23 mouse cellular contexts compared by ENCODE assay signal in genomic region chr2:173041242-173041641, GRCm38 (mm10). TPM values are rescaled to one million over a fixed set of nuclear protein-coding genes. Genes with fewer than 3 reads are reported as not detected.
DNase-seq lines count a peak whose midpoint lies in the region; ATAC-seq and TF ChIP-seq lines count a peak whose summit lies in the region.
"Had no signal": no experiment of that assay in that cellular context is flagged by ENCODE, and none has a peak within 500 bp of the region (broad histone marks: within the 10 kb centered on the region; RNA-seq: fewer than 3 reads in every experiment).

No protein-coding gene starts in this region.

- no peak overlapping the region for H3K9ac ChIP-seq in liver, embryonic 11.5 days (ENCODE audit: low read depth, low read length)
- no peak overlapping the region for H3K9ac ChIP-seq in liver, embryonic 14.5 days (replicated peaks)
- no peak overlapping the region for H3K9ac ChIP-seq in midbrain, embryonic 15.5 days
- H3K9ac ChIP-seq: embryonic facial prominence, embryonic 12.5 days; forebrain, embryonic 13.5 days; forebrain, postnatal 0 days; heart, embryonic 12.5 days; hindbrain, embryonic 13.5 days had no signal

- H3K27me3 ChIP-seq in heart, embryonic 10.5 days (ENCODE audit: insufficient read depth, poor library complexity, severe bottlenecking): no peaks in the 10 kb centered on the region
- no peaks in the 10 kb centered on the region for H3K27me3 ChIP-seq in liver, embryonic 11.5 days (replicated peaks; ENCODE audit: control insufficient read depth, insufficient read depth, low read length)
- H3K27me3 ChIP-seq in liver, embryonic 14.5 days (ENCODE audit: control insufficient read depth, insufficient read depth, low read length): no peaks in the 10 kb centered on the region
- no peaks in the 10 kb centered on the region for H3K27me3 ChIP-seq in midbrain, embryonic 15.5 days (replicated peaks)
- H3K27me3 ChIP-seq: CH12.LX; embryonic facial prominence, embryonic 12.5 days; forebrain, embryonic 13.5 days; heart, embryonic 12.5 days; hindbrain, embryonic 13.5 days; Patski had no signal

- no peak for ATAC-seq in liver, embryonic 11.5 days (replicated peaks; ENCODE audit: low FRiP score)
- ATAC-seq in liver, embryonic 14.5 days (ENCODE audit: insufficient read depth): no peak
- no peak for ATAC-seq in midbrain, embryonic 15.5 days (replicated peaks)
- ATAC-seq: activated CD4-positive, CD25-positive, alpha-beta regulatory T cell, adult 4 months; forebrain, embryonic 13.5 days; forebrain, postnatal 0 days; hindbrain, postnatal 0 days; Patski had no signal

- no peak overlapping the region for H3K4me2 ChIP-seq in liver, embryonic 11.5 days
- no peak overlapping the region for H3K4me2 ChIP-seq in liver, embryonic 14.5 days (ENCODE audit: low read depth)
- no peak overlapping the region for H3K4me2 ChIP-seq in midbrain, embryonic 15.5 days
- H3K4me2 ChIP-seq: embryonic facial prominence, embryonic 12.5 days; forebrain, embryonic 13.5 days; heart, embryonic 12.5 days; hindbrain, embryonic 13.5 days had no signal

- no peaks in the 10 kb centered on the region for H3K9me3 ChIP-seq in heart, embryonic 10.5 days
- no peaks in the 10 kb centered on the region for H3K9me3 ChIP-seq in liver, embryonic 11.5 days (ENCODE audit: control insufficient read depth, low read length)
- H3K9me3 ChIP-seq in liver, embryonic 14.5 days (ENCODE audit: control insufficient read depth, low read length): no peaks in the 10 kb centered on the region
- H3K9me3 ChIP-seq in midbrain, embryonic 15.5 days: no peaks in the 10 kb centered on the region
- H3K9me3 ChIP-seq: embryonic facial prominence, embryonic 12.5 days; forebrain, embryonic 13.5 days; heart, embryonic 12.5 days; hindbrain, embryonic 13.5 days had no signal

- WGBS in heart, embryonic 10.5 days: 56% methylated on average over 5 of the region's 5 CpGs
- 70% methylated on average over 5 of the region's 5 CpGs for WGBS in liver, embryonic 11.5 days
- WGBS in liver, embryonic 14.5 days (ENCODE audit: insufficient replicate concordance): 66% methylated on average over 5 of the region's 5 CpGs
- WGBS in midbrain, embryonic 15.5 days: 66% methylated on average over 5 of the region's 5 CpGs

- no peak overlapping the region for H3K4me3 ChIP-seq in heart, embryonic 10.5 days
- H3K4me3 ChIP-seq in liver, embryonic 11.5 days (ENCODE audit: low read depth, low read length): no peak overlapping the region
- no peak overlapping the region for H3K4me3 ChIP-seq in liver, embryonic 14.5 days (ENCODE audit: insufficient read depth in 1 of 2, low read depth in 2 of 2, low read length in 2 of 2)
- no peak overlapping the region for H3K4me3 ChIP-seq in midbrain, embryonic 15.5 days
- H3K4me3 ChIP-seq: embryonic facial prominence, embryonic 12.5 days; forebrain, embryonic 13.5 days; heart, embryonic 12.5 days; hindbrain, embryonic 13.5 days had no signal

- peaks cover 61% of the 10 kb centered on the region for H3K4me1 ChIP-seq in heart, embryonic 10.5 days
- H3K4me1 ChIP-seq in liver, embryonic 11.5 days (replicated peaks; ENCODE audit: control insufficient read depth, insufficient read depth, low read length): peaks cover 63% of the 10 kb centered on the region
- peaks cover 64 to 65% of the 10 kb centered on the region in 2 experiments for H3K4me1 ChIP-seq in liver, embryonic 14.5 days (replicated peaks; ENCODE audit: control insufficient read depth in 2 of 2, insufficient read depth in 2 of 2, low read length in 1 of 2)
- no peaks in the 10 kb centered on the region for H3K4me1 ChIP-seq in midbrain, embryonic 15.5 days
- H3K4me1 ChIP-seq: forebrain, embryonic 13.5 days; hindbrain, embryonic 13.5 days had no signal

- no peak for TF ChIP-seq CTCF in liver, embryonic 14.5 days (IDR thresholded peaks at IDR 0.05; ENCODE audit: low read depth)

- peak overlapping the region; percentile 83; the same call in 1 of the 2 replicates for H3K27ac ChIP-seq in heart, embryonic 10.5 days
- 0 out of 2 replicates have a peak overlapping the region, but pooled peaks have one; percentile 1 for H3K27ac ChIP-seq in liver, embryonic 11.5 days (ENCODE audit: low read depth, low read length)
- peak overlapping the region; percentile 100 for H3K27ac ChIP-seq in liver, embryonic 14.5 days
- H3K27ac ChIP-seq in midbrain, embryonic 15.5 days: no peak overlapping the region
- H3K27ac ChIP-seq: embryonic facial prominence, embryonic 12.5 days; forebrain, embryonic 13.5 days; hindbrain, embryonic 13.5 days; hindbrain, postnatal 0 days had no signal

- intact Hi-C loops in heart, postnatal 14 days (cut with DNase I): loop anchor here (5.0 kb wide), 1 partner anchor 41 kb away; no protein-coding TSS in a partner anchor

- H3K36me3 ChIP-seq in heart, embryonic 10.5 days: peaks cover under 1% of the 10 kb centered on the region; the same call in 1 of the 2 replicates
- no peaks in the 10 kb centered on the region for H3K36me3 ChIP-seq in liver, embryonic 11.5 days (ENCODE audit: control insufficient read depth, insufficient read depth, low read length)
- H3K36me3 ChIP-seq in liver, embryonic 14.5 days (replicated peaks; ENCODE audit: control insufficient read depth, insufficient read depth, low read depth): peaks cover 3% of the 10 kb centered on the region
- no peaks in the 10 kb centered on the region for H3K36me3 ChIP-seq in midbrain, embryonic 15.5 days (replicated peaks)
- H3K36me3 ChIP-seq: embryonic facial prominence, embryonic 12.5 days; hindbrain, embryonic 13.5 days had no signal

- no peak for TF ChIP-seq EP300 in liver, embryonic 14.5 days (IDR thresholded peaks at IDR 0.05; ENCODE audit: low read depth)

- no peak for DNase-seq in heart, embryonic 10.5 days (ENCODE audit: low spot score)
- no peak for DNase-seq in heart, postnatal 14 days
- peak; percentile 52 for DNase-seq in kidney, adult 9 months
- DNase-seq in kidney, adult 18-20 months: no peak
- no peak for DNase-seq in liver, embryonic 11.5 days (ENCODE audit: low spot score)
- no peak for DNase-seq in liver, embryonic 14.5 days (ENCODE audit: low read depth in 3 of 3, low spot score in 3 of 3)
- no peak for DNase-seq in cerebellum, adult 11 months
- DNase-seq: adrenal gland, postnatal 14 days; cerebellum, adult 2 months; cerebellum, postnatal 14 days; embryo, embryonic 11 days; forebrain, postnatal 0 days; gastrocnemius, postnatal 25 days; heart, adult 11 months had no signal

RNA-seq across cellular contexts. Expression of gene Rbm38, which starts 20.9 kb away (rescaled TPM):
- polyA plus RNA-seq in heart, embryonic 10.5 days (2016; fragmentation: Nextera tagmentation; extraction: Ambion mirVana): 156 and 188 TPM in 2 replicates
- 100 to 1,000 TPM; 198 to 232 TPM for total RNA-seq in heart, postnatal 14 days (2021)
- polyA plus RNA-seq in liver, embryonic 11.5 days (2014; fragmentation: Nextera tagmentation; extraction: Ambion mirVana): 209 and 222 TPM in 2 replicates
- polyA plus RNA-seq in liver, embryonic 14.5 days (2012; rRNA removed): 274 and 315 TPM in 2 replicates
- 270 and 320 TPM in 2 replicates for polyA plus RNA-seq in liver, embryonic 14.5 days (2014; fragmentation: Nextera tagmentation; extraction: Ambion mirVana)
- polyA plus RNA-seq in midbrain, embryonic 15.5 days (2015; fragmentation: Nextera tagmentation; extraction: Ambion mirVana): 13.8 and 16.3 TPM in 2 replicates

RNA-seq across cellular contexts. Expression of gene Rae1, which starts 41.3 kb away (rescaled TPM):
- 139 and 162 TPM in 2 replicates for polyA plus RNA-seq in heart, embryonic 10.5 days (2016; fragmentation: Nextera tagmentation; extraction: Ambion mirVana)
- total RNA-seq in heart, postnatal 14 days (2021): 10 to 100 TPM; 29.6 to 32.7 TPM
- polyA plus RNA-seq in liver, embryonic 11.5 days (2014; fragmentation: Nextera tagmentation; extraction: Ambion mirVana): 172 and 181 TPM in 2 replicates
- 39.4 and 45.9 TPM in 2 replicates for polyA plus RNA-seq in liver, embryonic 14.5 days (2012; rRNA removed)
- polyA plus RNA-seq in liver, embryonic 14.5 days (2014; fragmentation: Nextera tagmentation; extraction: Ambion mirVana): 65.3 and 71.1 TPM in 2 replicates
- 118 and 126 TPM in 2 replicates for polyA plus RNA-seq in midbrain, embryonic 15.5 days (2015; fragmentation: Nextera tagmentation; extraction: Ambion mirVana)
